In the genomic region with DNA sequence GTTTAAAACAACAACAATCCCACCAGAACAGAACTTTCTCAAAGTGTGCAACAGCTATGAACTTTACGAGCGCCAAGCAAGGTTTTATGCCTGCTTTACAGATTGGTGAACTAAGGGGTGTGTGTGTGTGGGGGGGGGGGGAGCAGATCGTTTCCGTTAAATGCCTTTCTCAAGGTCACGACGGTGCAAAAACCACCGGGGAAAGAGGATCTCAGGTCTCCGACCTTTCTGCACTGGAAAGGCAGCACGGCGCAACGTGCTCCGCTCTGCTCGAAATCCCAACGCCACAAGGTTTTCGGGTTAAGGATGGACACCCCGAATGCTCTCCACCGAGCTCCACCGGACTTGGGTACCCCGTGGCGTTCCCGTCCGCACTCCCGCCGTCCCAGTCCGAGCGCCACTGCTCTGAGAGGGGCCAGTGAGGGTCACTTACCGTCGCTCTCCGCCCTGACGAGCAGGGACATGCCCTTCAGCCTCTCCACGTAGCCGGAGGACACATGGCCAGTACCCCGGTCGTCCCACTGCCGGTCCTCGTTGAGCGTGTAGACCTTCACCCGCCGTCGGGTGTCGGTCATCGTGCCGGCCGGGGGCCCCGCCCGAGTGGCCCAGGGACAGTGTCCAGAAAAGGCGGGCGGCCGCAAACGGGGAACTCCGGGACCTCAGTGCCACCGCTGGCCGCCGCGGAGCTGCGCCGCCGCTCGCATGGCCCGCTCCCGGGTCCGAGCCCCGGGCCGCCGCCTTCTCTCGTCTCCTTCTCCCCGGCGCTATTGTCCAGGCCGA, we compare ENCODE assay signal across 8 mouse cellular contexts. TPM values are rescaled to one million over a fixed set of nuclear protein-coding genes. Genes with fewer than 3 reads are reported as not detected.
DNase-seq lines count a peak whose midpoint lies in the region; ATAC-seq lines count a peak whose summit lies in the region.

No protein-coding gene starts in this region.

- peak overlapping the region; percentile 99 for H3K27ac ChIP-seq in forebrain, embryonic 11.5 days (ENCODE audit: low read depth, low read length)
- peak overlapping the region; percentile 97 to 100 for H3K27ac ChIP-seq in heart, embryonic 14.5 days (replicated peaks in 1 of 2; ENCODE audit: control insufficient read depth in 1 of 2, insufficient read depth in 1 of 2, low read depth in 2 of 2, low read length in 2 of 2)
- peak overlapping the region; percentile 100 for H3K27ac ChIP-seq in kidney, embryonic 16.5 days (ENCODE audit: low read length)

- peaks cover 4% of the 10 kb centered on the region; the same call in 1 of the 2 replicates for H3K4me1 ChIP-seq in forebrain, embryonic 11.5 days (replicated peaks; ENCODE audit: control insufficient read depth, insufficient read depth, low read length)
- H3K4me1 ChIP-seq in heart, embryonic 14.5 days (ENCODE audit: control insufficient read depth in 2 of 2, insufficient read depth in 2 of 2, low read length in 2 of 2) = peaks cover 0 to 19% of the 10 kb centered on the region in 2 experiments; a peak in 2 of 4 replicates
- peaks cover 19% of the 10 kb centered on the region for H3K4me1 ChIP-seq in kidney, embryonic 16.5 days (ENCODE audit: insufficient read depth, low read length)

- H3K9ac ChIP-seq in forebrain, embryonic 11.5 days (ENCODE audit: low read length) = peak overlapping the region; percentile 94
- H3K9ac ChIP-seq in heart, embryonic 14.5 days (ENCODE audit: low read length) = peak overlapping the region; percentile 100
- H3K9ac ChIP-seq in kidney, embryonic 16.5 days (replicated peaks; ENCODE audit: low read length) = peak overlapping the region; percentile 99

- peak; percentile 29 for ATAC-seq in forebrain, embryonic 11.5 days (replicated peaks; ENCODE audit: low FRiP score)
- ATAC-seq in heart, embryonic 14.5 days (ENCODE audit: insufficient number of reproducible peaks, insufficient read depth, low FRiP score, low read depth) = peak; percentile 11; the same call in 1 of the 2 replicates
- peak; percentile 21 for ATAC-seq in kidney, embryonic 16.5 days (ENCODE audit: low FRiP score, low TSS enrichment)

- DNase-seq in MN1 (ENCODE audit: low spot score) = peak; percentile 15
- DNase-seq in adrenal gland, postnatal 4 days (ENCODE audit: low spot score in 2 of 2) = peak; percentile 25 to 29
- peak; percentile 80 for DNase-seq in forebrain, embryonic 11.5 days (ENCODE audit: low spot score)
- DNase-seq in lung, postnatal 10 days = peak; percentile 36
- DNase-seq in retina, postnatal 1 day = peak; percentile 34
- no peak for DNase-seq in B cell, adult 2 months

- H3K4me2 ChIP-seq in forebrain, embryonic 11.5 days (ENCODE audit: low read depth, low read length, severe bottlenecking) = peak overlapping the region; percentile 77
- peak overlapping the region; percentile 71 for H3K4me2 ChIP-seq in heart, embryonic 14.5 days (ENCODE audit: low read length)
- H3K4me2 ChIP-seq in kidney, embryonic 16.5 days (replicated peaks; ENCODE audit: low read depth, low read length) = peak overlapping the region; percentile 84

- under 1% methylated on average over 64 of the region's 69 CpGs for WGBS in forebrain, embryonic 11.5 days
- under 1% methylated on average over 69 of the region's 69 CpGs for WGBS in heart, embryonic 14.5 days
- WGBS in kidney, embryonic 16.5 days = under 1% methylated on average over 68 of the region's 69 CpGs

- no peaks in the 10 kb centered on the region for H3K27me3 ChIP-seq in forebrain, embryonic 11.5 days (ENCODE audit: control insufficient read depth, insufficient read depth, low read length)
- no peaks in the 10 kb centered on the region for H3K27me3 ChIP-seq in heart, embryonic 14.5 days (ENCODE audit: control insufficient read depth, insufficient read depth, low read length)
- H3K27me3 ChIP-seq in kidney, embryonic 16.5 days (ENCODE audit: insufficient read depth, low read length) = no peaks in the 10 kb centered on the region

- no peaks in the 10 kb centered on the region for H3K9me3 ChIP-seq in forebrain, embryonic 11.5 days (ENCODE audit: control insufficient read depth, low read length)
- no peaks in the 10 kb centered on the region for H3K9me3 ChIP-seq in heart, embryonic 14.5 days (ENCODE audit: control insufficient read depth, low read length)
- H3K9me3 ChIP-seq in kidney, embryonic 16.5 days (ENCODE audit: low read length) = no peaks in the 10 kb centered on the region

- no peaks in the 10 kb centered on the region; the same call in 1 of the 2 replicates for H3K36me3 ChIP-seq in forebrain, embryonic 11.5 days (ENCODE audit: control insufficient read depth, insufficient read depth, low read length)
- peaks cover 15% of the 10 kb centered on the region; the same call in 1 of the 2 replicates for H3K36me3 ChIP-seq in heart, embryonic 14.5 days (ENCODE audit: control insufficient read depth, insufficient read depth, low read length)
- H3K36me3 ChIP-seq in kidney, embryonic 16.5 days (ENCODE audit: insufficient read depth, low read length) = peaks cover 13% of the 10 kb centered on the region; the same call in 1 of the 2 replicates

- peak overlapping the region; percentile 99 for H3K4me3 ChIP-seq in forebrain, embryonic 11.5 days (ENCODE audit: low read depth, low read length)
- H3K4me3 ChIP-seq in heart, embryonic 14.5 days (ENCODE audit: control insufficient read depth in 1 of 2, insufficient read depth in 1 of 2, low read depth in 1 of 2, low read length in 2 of 2) = peak overlapping the region; percentile 65 to 100
- H3K4me3 ChIP-seq in kidney, embryonic 16.5 days (ENCODE audit: low read length) = peak overlapping the region; percentile 88

RNA-seq across cellular contexts. Expression of a gene that starts 1.0 kb away (rescaled TPM):
- total RNA-seq in adrenal gland, postnatal 4 days (2021) = 10 to 100 TPM; 70.1 to 76.8 TPM
- 76.7 and 78.7 TPM in 2 replicates for polyA plus RNA-seq in forebrain, embryonic 11.5 days (2014; fragmentation: Nextera tagmentation; extraction: Ambion mirVana)
- 33.8 and 35.6 TPM in 2 replicates for polyA plus RNA-seq in heart, embryonic 14.5 days (2014; fragmentation: Nextera tagmentation; extraction: Ambion mirVana)
- polyA plus RNA-seq in kidney, embryonic 16.5 days (2015; fragmentation: Nextera tagmentation; extraction: Ambion mirVana) = 31.7 and 36.0 TPM in 2 replicates

RNA-seq across cellular contexts. Expression of a gene that starts 53.6 kb away (rescaled TPM):
- 10 to 100 TPM in 1 of 2 experiments, 1 to 10 TPM in 1; 9.3 to 12.4 TPM for total RNA-seq in adrenal gland, postnatal 4 days (2021)
- 22.5 and 27.7 TPM in 2 replicates for polyA plus RNA-seq in forebrain, embryonic 11.5 days (2014; fragmentation: Nextera tagmentation; extraction: Ambion mirVana)
- 2.7 and 3.0 TPM in 2 replicates for polyA plus RNA-seq in heart, embryonic 14.5 days (2014; fragmentation: Nextera tagmentation; extraction: Ambion mirVana)
- 12.0 and 14.3 TPM in 2 replicates for polyA plus RNA-seq in kidney, embryonic 16.5 days (2015; fragmentation: Nextera tagmentation; extraction: Ambion mirVana)

Comparison
In these comparisons a context has a peak if more than half of its experiments do, and no peak if none do; other contexts are left out.
1. DNase-seq: peak in MN1 (single experiment), adrenal gland, postnatal 4 days (2 of 2), forebrain, embryonic 11.5 days (single experiment), lung, postnatal 10 days (single experiment) and retina, postnatal 1 day (single experiment); none in B cell, adult 2 months (0 of 2).
2. Peak in every context shown above with its lines, with median percentiles within 50 percentile points of each other: ATAC-seq, H3K27ac ChIP-seq, H3K4me2 ChIP-seq, H3K4me3 ChIP-seq and H3K9ac ChIP-seq.